Mouse (Mus musculus): ENCODE results near the gene Rb1. TPM values are rescaled to one million over a fixed set of nuclear protein-coding genes. Genes with fewer than 3 reads are reported as not detected.
A peak's percentile ranks its signal among the peaks of the same experiment; 100 is the strongest.

The Rb1 gene
- total RNA-seq, 2 experiments from 2014 or later, result 29.7 to 30.5 TPM

DNA sequence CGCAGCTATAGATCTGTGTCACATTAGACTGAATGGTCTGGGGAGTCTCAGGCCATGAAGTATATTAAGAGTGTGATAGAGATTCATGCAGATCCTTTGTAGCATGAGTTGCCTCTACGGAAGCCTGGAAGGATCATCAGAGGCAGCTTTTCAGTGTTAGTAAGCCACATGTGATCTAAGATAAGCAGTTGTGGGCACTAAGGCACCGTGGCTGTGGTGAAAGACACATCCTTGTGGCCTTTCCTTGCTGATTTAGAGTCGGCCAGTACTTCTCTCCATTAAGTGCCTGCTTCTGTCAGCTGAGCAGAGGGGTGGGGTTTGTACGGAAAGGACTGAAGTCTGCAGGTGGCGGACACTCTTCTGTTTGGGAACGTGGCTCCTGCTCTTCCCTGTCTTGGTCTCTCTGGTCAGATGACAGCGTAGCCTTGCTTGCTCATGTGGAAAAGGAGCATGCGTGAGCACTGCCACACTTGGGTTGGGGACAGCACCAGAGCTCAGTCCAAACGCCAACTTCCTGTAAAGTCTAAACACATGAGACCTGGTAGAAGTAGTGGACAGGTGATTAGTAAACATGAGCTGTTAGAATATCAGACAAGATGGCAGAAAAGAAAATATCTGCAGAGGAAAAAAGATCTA, 162.1 kb downstream of the Rb1 start:
- no peak overlapping the region for H3K4me3 ChIP-seq
- DNase-seq (ENCODE audit: extremely low spot score in 1 of 2, low spot score in 2 of 2), result no peak
- intact Hi-C loops (cut with DNase I), result no loop called here
- no peak for TF ChIP-seq CTCF (IDR thresholded peaks at IDR 0.05)
- no peak overlapping the region for H3K27ac ChIP-seq

DNA sequence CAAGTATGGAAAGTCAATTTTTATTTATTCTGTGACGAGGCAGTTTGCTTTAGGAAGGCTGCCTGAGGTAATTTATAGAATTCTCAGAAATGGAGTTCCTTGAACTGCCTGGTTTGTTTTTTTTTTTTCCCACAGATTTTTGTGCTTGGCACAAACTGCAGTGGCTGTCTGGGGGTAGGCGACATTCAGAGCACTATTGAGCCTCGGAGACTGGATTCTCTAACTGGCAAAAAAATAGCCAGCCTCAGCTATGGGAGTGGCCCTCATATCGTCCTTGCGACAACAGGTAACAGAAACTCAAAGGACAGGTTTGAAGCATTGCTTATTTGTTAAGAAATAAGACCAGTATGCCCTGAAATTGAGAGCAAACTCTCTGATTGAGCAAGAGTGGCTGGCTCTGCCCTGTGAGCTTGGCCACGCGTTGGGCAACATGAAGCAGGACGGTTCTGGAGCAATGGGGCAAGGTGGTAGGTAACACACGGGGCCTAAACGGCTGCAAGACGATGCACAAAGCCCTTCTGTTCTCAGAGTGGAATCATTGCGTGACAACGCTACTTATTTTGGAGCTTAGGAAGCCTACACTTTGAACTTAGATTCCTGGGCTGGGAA, 163.3 kb downstream of the Rb1 start:
- no peak for TF ChIP-seq CTCF (IDR thresholded peaks at IDR 0.05)
- no peak overlapping the region for H3K27ac ChIP-seq
- H3K4me3 ChIP-seq, result no peak overlapping the region
- DNase-seq (ENCODE audit: extremely low spot score in 1 of 2, low spot score in 2 of 2), result no peak
- intact Hi-C loops (cut with DNase I), result no loop called here

DNA sequence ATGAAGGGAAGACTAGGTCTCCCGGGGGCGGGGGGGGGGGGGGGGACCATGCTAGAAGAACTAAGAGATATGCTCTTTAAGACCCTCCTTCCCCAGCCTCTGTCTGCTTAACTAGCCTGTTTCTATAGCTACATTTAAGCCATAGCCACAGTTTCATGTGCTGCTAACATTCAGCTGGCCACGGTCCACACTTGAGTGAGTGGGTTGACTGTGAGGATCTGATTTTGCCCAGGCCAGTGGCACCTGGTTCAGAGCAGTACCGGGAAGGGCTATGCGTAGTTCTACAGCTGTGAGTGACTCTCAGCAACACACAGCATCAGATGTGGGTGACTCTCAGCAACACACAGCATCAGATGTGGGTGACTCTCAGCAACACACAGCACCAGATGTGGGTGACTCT, 164.3 kb downstream of the Rb1 start:
- intact Hi-C loops (cut with DNase I), result no loop called here
- Histone ChIP-seq H3K27ac (no peak overlapping the region), H3K4me3 (no peak overlapping the region)
- TF ChIP-seq CTCF (IDR thresholded peaks at IDR 0.05), result no peak
- no peak for DNase-seq (ENCODE audit: extremely low spot score in 1 of 2, low spot score in 2 of 2)

DNA sequence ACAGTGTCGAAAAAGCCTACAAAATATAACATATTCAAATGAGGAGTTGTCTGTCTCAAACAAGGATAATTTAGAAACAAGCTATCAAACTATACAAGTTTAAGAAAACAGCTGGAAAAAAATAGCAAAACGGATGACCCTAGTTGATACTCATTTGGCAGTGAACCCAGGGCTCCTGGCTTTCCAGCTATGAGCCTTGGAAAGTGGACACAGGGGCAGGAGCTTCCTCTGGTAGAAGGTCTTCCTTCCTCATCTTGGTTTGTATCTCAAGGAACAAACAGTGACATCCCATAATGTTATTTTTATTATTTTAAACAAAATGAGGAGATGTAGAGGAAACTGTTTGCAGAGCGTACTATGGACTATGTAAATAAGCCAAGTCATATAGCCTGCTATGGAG, 177.5 kb downstream of the Rb1 start:
- no peak for DNase-seq (ENCODE audit: extremely low spot score in 1 of 2, low spot score in 2 of 2)
- TF ChIP-seq CTCF (IDR thresholded peaks at IDR 0.05), result no peak
- intact Hi-C loops (cut with DNase I), result no loop called here
- Histone ChIP-seq H3K4me3 (no peak overlapping the region), H3K27ac (no peak overlapping the region)

DNA sequence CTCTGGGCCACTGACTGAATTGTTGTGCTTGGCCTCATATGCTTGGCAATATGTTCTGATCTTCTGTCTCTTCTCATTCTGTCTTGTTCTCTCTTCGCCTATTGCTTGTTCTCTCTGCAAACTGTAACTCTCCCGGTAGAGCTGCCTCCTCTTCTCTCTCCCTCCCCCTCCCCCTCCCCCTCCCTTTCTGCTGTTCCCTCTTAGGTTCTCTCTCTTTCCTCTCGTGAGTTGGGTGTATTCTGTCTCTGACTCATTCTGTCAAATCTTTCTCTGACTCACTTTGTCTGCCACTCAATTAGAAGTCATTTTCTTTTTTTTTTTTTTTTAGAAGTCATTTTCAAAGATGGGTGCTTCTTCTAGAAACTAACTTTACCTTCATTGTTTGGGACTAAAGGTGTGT, 178.9 kb downstream of the Rb1 start:
- no peak for TF ChIP-seq CTCF (IDR thresholded peaks at IDR 0.05)
- Histone ChIP-seq H3K4me3 (no peak overlapping the region), H3K27ac (no peak overlapping the region)
- DNase-seq (ENCODE audit: extremely low spot score in 1 of 2, low spot score in 2 of 2), result no peak
- intact Hi-C loops (cut with DNase I), result no loop called here

GRCm38 (mm10) chr14:73145531-73145930, 180.1 kb downstream of the Rb1 start:
- TF ChIP-seq CTCF (IDR thresholded peaks at IDR 0.05), result no peak
- H3K27ac ChIP-seq, result no peak overlapping the region
- no peak overlapping the region for H3K4me3 ChIP-seq
- DNase-seq (ENCODE audit: extremely low spot score in 1 of 2, low spot score in 2 of 2), result no peak
- intact Hi-C loops (cut with DNase I), result no loop called here

- TF ChIP-seq CTCF (IDR thresholded peaks at IDR 0.05), result no peak; the same call in 1 of the 2 replicates
- Histone ChIP-seq H3K4me3 (peak overlapping the region; percentile 90), H3K27ac (peak overlapping the region; percentile 99)
- no peak for DNase-seq (ENCODE audit: extremely low spot score in 1 of 2, low spot score in 2 of 2)
- intact Hi-C loops (cut with DNase I), result no loop called here
Measured at GRCm38 (mm10) chr14:73143710-73144420, 181.8 kb downstream of the Rb1 start.

DNA sequence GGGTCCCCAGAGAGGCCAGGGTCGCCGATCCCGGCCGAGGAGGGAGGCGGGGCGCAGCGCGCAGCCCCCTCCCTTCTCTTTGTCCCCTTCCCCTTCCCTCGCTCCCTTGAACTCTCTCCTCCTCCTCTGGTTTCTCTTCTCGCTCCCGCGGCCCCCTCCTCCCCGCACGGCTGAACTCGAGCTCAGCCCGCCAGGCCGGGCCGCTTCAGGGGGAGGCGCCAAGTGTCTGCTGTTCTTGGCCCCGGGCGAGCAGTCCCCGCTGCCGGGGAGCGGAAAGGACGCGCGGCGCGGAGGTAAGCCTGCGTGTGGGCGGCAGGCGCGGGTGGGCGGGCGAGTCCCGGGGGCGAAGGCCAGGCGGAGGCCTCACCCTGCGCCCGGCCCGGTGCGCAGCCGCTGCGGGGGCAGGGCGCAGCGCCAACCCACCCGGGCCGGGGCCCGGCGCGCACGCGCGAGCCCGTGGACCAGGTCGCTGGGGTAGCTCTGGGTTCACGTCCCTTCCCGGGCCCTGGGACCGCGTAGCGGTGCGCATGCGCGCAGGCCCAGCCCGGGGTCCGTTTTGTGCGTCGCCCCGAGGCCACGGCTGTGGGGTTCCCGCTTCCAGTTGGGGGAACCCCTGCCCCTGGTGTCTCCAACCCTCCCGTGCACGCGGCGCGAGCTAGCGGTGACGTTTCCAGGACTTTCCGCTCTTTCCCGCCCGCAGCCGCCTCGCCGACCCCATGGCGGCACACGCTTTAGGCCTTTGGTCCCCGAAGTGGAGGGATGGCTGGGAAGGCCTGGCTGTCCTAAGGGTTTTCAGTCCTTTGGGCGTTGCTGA, 182.5 kb downstream of the Rb1 start:
- intact Hi-C loops (cut with DNase I), result no loop called here
- Histone ChIP-seq H3K27ac (peak overlapping the region; percentile 99), H3K4me3 (peak overlapping the region; percentile 90)
- peak; percentile 74 to 83 for DNase-seq (ENCODE audit: extremely low spot score in 1 of 2, low spot score in 2 of 2)
- no peak; the same call in 1 of the 2 replicates for TF ChIP-seq CTCF (IDR thresholded peaks at IDR 0.05)

DNA sequence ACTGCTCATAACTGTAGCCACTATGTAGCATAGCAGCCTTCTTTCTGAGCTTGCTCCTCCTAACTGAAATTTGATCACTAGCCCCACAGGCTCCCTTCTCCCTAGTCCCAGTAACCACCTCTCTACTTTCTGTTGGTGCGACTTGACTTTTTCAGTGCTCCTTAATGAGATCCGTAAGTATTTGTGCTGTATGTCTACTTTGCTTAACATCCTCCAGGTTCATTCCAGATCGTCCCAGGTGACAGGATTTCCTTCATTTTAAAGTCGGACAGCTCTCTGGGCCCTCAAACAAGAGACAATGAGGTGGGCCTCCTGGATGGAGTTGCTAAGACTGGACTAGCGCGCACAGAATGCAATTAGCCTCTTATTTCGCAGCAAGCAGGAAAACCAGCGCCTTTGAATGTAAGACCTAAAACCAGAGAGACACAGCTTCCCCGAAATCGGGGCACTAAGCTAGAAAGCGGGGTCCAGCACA, 183.2 kb downstream of the Rb1 start:
- TF ChIP-seq CTCF (IDR thresholded peaks at IDR 0.05), result no peak
- DNase-seq (ENCODE audit: extremely low spot score in 1 of 2, low spot score in 2 of 2), result peak; percentile 19 to 34
- peak overlapping the region; percentile 99 for H3K27ac ChIP-seq
- intact Hi-C loops (cut with DNase I), result no loop called here
- peak overlapping the region; percentile 90 for H3K4me3 ChIP-seq

- TF ChIP-seq CTCF (IDR thresholded peaks at IDR 0.05), result no peak
- intact Hi-C loops (cut with DNase I), result no loop called here
- no peak for DNase-seq (ENCODE audit: extremely low spot score in 1 of 2, low spot score in 2 of 2)
- no peak overlapping the region for H3K4me3 ChIP-seq
- no peak overlapping the region; the same call in 1 of the 2 replicates for H3K27ac ChIP-seq
Measured at GRCm38 (mm10) chr14:73141800-73142199, 183.8 kb downstream of the Rb1 start.

- no peak for DNase-seq (ENCODE audit: extremely low spot score in 1 of 2, low spot score in 2 of 2)
- no peak for TF ChIP-seq CTCF (IDR thresholded peaks at IDR 0.05)
- Histone ChIP-seq H3K4me3 (no peak overlapping the region), H3K27ac (no peak overlapping the region)
- intact Hi-C loops (cut with DNase I), result no loop called here
Measured at GRCm38 (mm10) chr14:73139866-73140265, 185.8 kb downstream of the Rb1 start.

- DNase-seq (ENCODE audit: extremely low spot score in 1 of 2, low spot score in 2 of 2), result no peak
- no peak overlapping the region for H3K27ac ChIP-seq
- no peak overlapping the region for H3K4me3 ChIP-seq
- TF ChIP-seq CTCF (IDR thresholded peaks at IDR 0.05), result no peak
- intact Hi-C loops (cut with DNase I), result no loop called here
Measured at GRCm38 (mm10) chr14:73138483-73138882, 187.1 kb downstream of the Rb1 start.
